Mouse (Mus musculus): Measurements from ENCODE around the gene Fgr. TPM values are rescaled to one million over a fixed set of nuclear protein-coding genes. Genes with fewer than 3 reads are reported as not detected.

Fgr gene
- total and polyA plus RNA-seq, 2 experiments from 2014 or later = 0.19 to 0.31 TPM

- no peak for TF ChIP-seq EP300 (IDR thresholded peaks at IDR 0.05; ENCODE audit: low read depth)
- no peak for TF ChIP-seq CTCF (IDR thresholded peaks at IDR 0.05; ENCODE audit: low read depth)
- no peak for DNase-seq (ENCODE audit: low spot score)
- no peaks in the 10 kb centered on the region for H3K27me3 ChIP-seq (ENCODE audit: control insufficient read depth, insufficient read depth, low read length)
- no peak overlapping the region for H3K9ac ChIP-seq (replicated peaks; ENCODE audit: low read depth, low read length)
- no peak overlapping the region for H3K4me3 ChIP-seq (ENCODE audit: low read depth, low read length)
- H3K36me3 ChIP-seq (replicated peaks; ENCODE audit: control insufficient read depth, insufficient read depth, low read length) = no peaks in the 10 kb centered on the region
- H3K4me2 ChIP-seq (ENCODE audit: low read depth, low read length) = no peak overlapping the region
- peaks cover 4% of the 10 kb centered on the region for H3K4me1 ChIP-seq (ENCODE audit: control insufficient read depth, insufficient read depth)
- no peaks in the 10 kb centered on the region for H3K9me3 ChIP-seq (replicated peaks; ENCODE audit: control insufficient read depth, low read length)
- H3K27ac ChIP-seq (ENCODE audit: low read depth) = no peak overlapping the region
- ATAC-seq (ENCODE audit: insufficient read depth, low read depth) = no peak
- WGBS = 39% methylated on average over 6 of the region's 6 CpGs
These were observed 5.6 kb upstream of the Fgr start for GRCm38 (mm10) chr4:132968105-132968938.

GRCm38 (mm10) chr4:132971601-132972000 is 2.3 kb upstream of the Fgr start:
- 68% methylated on average over 6 of the region's 6 CpGs for WGBS
- ATAC-seq (ENCODE audit: insufficient read depth, low read depth) (no peak), DNase-seq (ENCODE audit: low spot score) (peak; percentile 5)
- Histone ChIP-seq H3K4me3 (ENCODE audit: low read depth, low read length) (no peak overlapping the region), H3K27ac (ENCODE audit: low read depth) (peak overlapping the region; percentile 4; the same call in 1 of the 2 replicates), H3K9me3 (replicated peaks; ENCODE audit: control insufficient read depth, low read length) (no peaks in the 10 kb centered on the region), H3K9ac (replicated peaks; ENCODE audit: low read depth, low read length) (no peak overlapping the region), H3K4me2 (ENCODE audit: low read depth, low read length) (no peak overlapping the region), H3K36me3 (replicated peaks; ENCODE audit: control insufficient read depth, insufficient read depth, low read length) (no peaks in the 10 kb centered on the region), H3K27me3 (ENCODE audit: control insufficient read depth, insufficient read depth, low read length) (peaks cover 15% of the 10 kb centered on the region), H3K4me1 (ENCODE audit: control insufficient read depth, insufficient read depth) (peaks cover 24% of the 10 kb centered on the region)
- no peak for TF ChIP-seq CTCF (IDR thresholded peaks at IDR 0.05; ENCODE audit: low read depth)
- no peak for TF ChIP-seq EP300 (IDR thresholded peaks at IDR 0.05; ENCODE audit: low read depth)

- Histone ChIP-seq H3K4me1 (ENCODE audit: control insufficient read depth, insufficient read depth) (peaks cover 25% of the 10 kb centered on the region), H3K4me3 (ENCODE audit: low read depth, low read length) (no peak overlapping the region), H3K36me3 (replicated peaks; ENCODE audit: control insufficient read depth, insufficient read depth, low read length) (no peaks in the 10 kb centered on the region), H3K27ac (ENCODE audit: low read depth) (peak overlapping the region; percentile 4; the same call in 1 of the 2 replicates), H3K4me2 (ENCODE audit: low read depth, low read length) (no peak overlapping the region), H3K9me3 (replicated peaks; ENCODE audit: control insufficient read depth, low read length) (no peaks in the 10 kb centered on the region), H3K9ac (replicated peaks; ENCODE audit: low read depth, low read length) (no peak overlapping the region), H3K27me3 (ENCODE audit: control insufficient read depth, insufficient read depth, low read length) (peaks cover 15% of the 10 kb centered on the region)
- peak; percentile 4 for DNase-seq (ENCODE audit: low spot score)
- WGBS = 72% methylated on average over 3 of the region's 3 CpGs
- TF ChIP-seq EP300 (IDR thresholded peaks at IDR 0.05; ENCODE audit: low read depth) (no peak), CTCF (IDR thresholded peaks at IDR 0.05; ENCODE audit: low read depth) (no peak)
- no peak for ATAC-seq (ENCODE audit: insufficient read depth, low read depth)
These were observed 1.8 kb upstream of the Fgr start for GRCm38 (mm10) chr4:132972101-132972500.

GRCm38 (mm10) chr4:132972556-132972955 is 1.3 kb upstream of the Fgr start:
- WGBS = 35% methylated on average over 2 of the region's 2 CpGs
- Histone ChIP-seq H3K9ac (replicated peaks; ENCODE audit: low read depth, low read length) (no peak overlapping the region), H3K4me3 (ENCODE audit: low read depth, low read length) (no peak overlapping the region), H3K9me3 (replicated peaks; ENCODE audit: control insufficient read depth, low read length) (no peaks in the 10 kb centered on the region), H3K36me3 (replicated peaks; ENCODE audit: control insufficient read depth, insufficient read depth, low read length) (no peaks in the 10 kb centered on the region), H3K27me3 (ENCODE audit: control insufficient read depth, insufficient read depth, low read length) (peaks cover 15% of the 10 kb centered on the region), H3K27ac (ENCODE audit: low read depth) (no peak overlapping the region), H3K4me1 (ENCODE audit: control insufficient read depth, insufficient read depth) (peaks cover 30% of the 10 kb centered on the region), H3K4me2 (ENCODE audit: low read depth, low read length) (no peak overlapping the region)
- ATAC-seq (ENCODE audit: insufficient read depth, low read depth) (no peak), DNase-seq (ENCODE audit: low spot score) (no peak)
- TF ChIP-seq CTCF (IDR thresholded peaks at IDR 0.05; ENCODE audit: low read depth) = no peak
- TF ChIP-seq EP300 (IDR thresholded peaks at IDR 0.05; ENCODE audit: low read depth) = no peak

- 67% methylated on average over 8 of the region's 8 CpGs for WGBS
- ATAC-seq (ENCODE audit: insufficient read depth, low read depth) (no peak), DNase-seq (ENCODE audit: low spot score) (no peak)
- Histone ChIP-seq H3K4me2 (ENCODE audit: low read depth, low read length) (no peak overlapping the region), H3K27ac (ENCODE audit: low read depth) (no peak overlapping the region), H3K9ac (replicated peaks; ENCODE audit: low read depth, low read length) (no peak overlapping the region), H3K4me3 (ENCODE audit: low read depth, low read length) (no peak overlapping the region), H3K27me3 (ENCODE audit: control insufficient read depth, insufficient read depth, low read length) (peaks cover 15% of the 10 kb centered on the region), H3K36me3 (replicated peaks; ENCODE audit: control insufficient read depth, insufficient read depth, low read length) (no peaks in the 10 kb centered on the region), H3K9me3 (replicated peaks; ENCODE audit: control insufficient read depth, low read length) (no peaks in the 10 kb centered on the region), H3K4me1 (ENCODE audit: control insufficient read depth, insufficient read depth) (peaks cover 32% of the 10 kb centered on the region)
- TF ChIP-seq EP300 (IDR thresholded peaks at IDR 0.05; ENCODE audit: low read depth) (no peak), CTCF (IDR thresholded peaks at IDR 0.05; ENCODE audit: low read depth) (no peak)
These were observed 709 bp upstream of the Fgr start for GRCm38 (mm10) chr4:132973186-132973585.

Measured in heart, postnatal 0 days (tissue).